Mouse (Mus musculus): ENCODE results near the gene Fhad1. TPM values are rescaled to one million over a fixed set of nuclear protein-coding genes. Genes with fewer than 3 reads are reported as not detected.
A peak's percentile ranks its signal among the peaks of the same experiment; 100 is the strongest.

Fhad1 gene
- polyA plus RNA-seq (2012; ENCODE audit: insufficient read depth, insufficient read length, missing spikeins) = 3.2 and 4.9 TPM in 2 replicates

DNA sequence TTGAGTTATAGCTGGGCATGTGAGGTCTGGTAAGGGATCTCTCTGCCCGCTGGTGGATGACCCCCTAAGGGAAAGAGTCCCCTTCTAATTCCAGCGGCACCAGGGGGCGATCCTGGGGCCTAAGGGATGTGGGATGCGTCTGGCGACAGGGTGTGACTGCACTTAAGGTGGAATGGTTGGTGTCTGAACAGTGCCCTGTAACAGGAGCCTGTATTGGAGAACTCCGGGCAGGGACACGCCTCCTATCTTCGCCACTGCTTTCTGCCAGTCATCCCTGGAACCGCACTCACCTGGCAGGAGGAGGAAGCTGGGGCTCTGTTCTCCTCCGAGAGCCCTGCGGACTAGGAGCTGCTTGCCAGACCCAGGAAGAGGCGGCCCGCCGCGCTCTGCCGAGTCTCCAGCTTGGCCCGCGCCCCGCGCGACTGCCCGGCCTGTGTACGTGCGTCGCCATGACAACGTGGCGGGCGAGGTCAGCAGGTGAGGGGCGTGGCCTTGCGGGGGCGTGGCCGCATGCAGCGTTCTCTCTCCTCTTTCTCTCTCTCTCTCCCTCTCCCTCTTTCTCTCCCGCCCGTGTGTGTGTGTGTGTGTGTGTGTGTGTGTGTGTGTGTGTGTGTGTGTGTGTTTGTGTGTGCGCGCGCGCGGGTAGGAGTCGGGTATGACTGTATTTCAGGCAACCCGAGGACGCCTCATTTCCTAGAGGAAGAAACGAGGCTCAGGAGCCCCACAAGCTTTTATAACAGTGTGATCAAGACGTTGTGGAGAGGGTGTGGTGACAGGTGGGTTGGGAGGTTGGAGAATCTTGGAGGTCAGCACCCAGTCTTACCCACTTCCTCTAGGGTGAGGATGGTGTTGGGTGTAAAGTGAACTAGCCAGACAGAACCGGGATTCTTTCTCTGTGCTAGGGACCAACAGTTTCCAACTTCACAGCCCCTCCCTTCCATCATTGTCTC is at the start of gene Fhad1:
Fhad1 (minus strand) TSS at position 424 of the 950 bp plus-strand sequence.
- TF ChIP-seq CTCF (IDR thresholded peaks at IDR 0.05; ENCODE audit: low read depth, low read length) = no peak
- TF ChIP-seq POLR2A (IDR thresholded peaks at IDR 0.05; ENCODE audit: borderline replicate concordance, low read depth, low read length) = no peak
- Histone ChIP-seq H3K27ac (ENCODE audit: insufficient read depth, low read depth, low read length) (no peak within 1 kb of the TSS), H3K4me1 (ENCODE audit: control insufficient read depth, insufficient read depth, low read length) (peaks cover 20% of the 10 kb centered on the region), H3K4me3 (ENCODE audit: insufficient read depth, low read length) (peak within 1 kb of the TSS; percentile 48)

GRCm38 (mm10) chr4:142063057-142063534 is 48.2 kb upstream of the Fhad1 start:
- Histone ChIP-seq H3K27ac (ENCODE audit: insufficient read depth, low read depth, low read length) (no peak overlapping the region), H3K4me3 (ENCODE audit: insufficient read depth, low read length) (no peak overlapping the region), H3K4me1 (ENCODE audit: control insufficient read depth, insufficient read depth, low read length) (peaks cover 20% of the 10 kb centered on the region)
- no peak for TF ChIP-seq POLR2A (IDR thresholded peaks at IDR 0.05; ENCODE audit: borderline replicate concordance, low read depth, low read length)
- TF ChIP-seq CTCF (IDR thresholded peaks at IDR 0.05; ENCODE audit: low read depth, low read length) = no peak

DNA sequence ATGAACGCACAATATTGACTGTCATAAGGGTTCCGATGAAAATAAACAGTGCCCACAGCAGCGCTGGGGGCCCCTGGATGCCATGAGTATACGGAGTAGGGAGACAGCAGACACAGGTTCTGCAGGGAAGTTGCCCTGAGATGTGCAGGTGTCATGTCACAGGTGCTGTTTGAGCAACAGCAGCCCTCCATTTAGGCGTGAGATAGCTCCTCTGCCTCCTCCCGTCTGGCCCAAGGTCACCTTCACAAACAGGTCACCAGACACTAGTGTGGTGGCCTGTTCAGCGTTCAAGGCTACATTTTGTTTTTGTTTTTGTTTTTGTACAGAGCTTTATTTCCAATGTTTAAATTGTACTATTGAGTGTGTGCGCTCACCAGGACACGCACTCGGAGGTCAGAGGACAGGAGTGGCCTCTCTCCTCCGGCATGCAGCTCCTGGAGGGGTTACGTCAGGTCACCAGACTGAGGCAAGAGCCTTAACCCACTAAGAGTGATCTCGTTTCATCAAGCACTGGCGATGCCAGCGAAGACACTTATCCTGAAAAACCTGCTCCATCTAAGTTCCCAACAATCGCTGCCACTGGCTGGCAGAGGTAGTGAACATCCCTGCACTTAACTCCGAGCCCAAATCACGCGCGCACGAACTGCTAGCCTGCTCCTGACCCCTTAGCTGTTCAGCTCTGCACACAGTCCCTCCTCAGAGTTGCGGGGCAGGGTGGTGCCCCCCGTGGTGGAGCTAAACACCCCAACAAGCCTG is 46.8 kb upstream of the Fhad1 start:
- TF ChIP-seq POLR2A (IDR thresholded peaks at IDR 0.05; ENCODE audit: borderline replicate concordance, low read depth, low read length) (no peak), CTCF (IDR thresholded peaks at IDR 0.05; ENCODE audit: low read depth, low read length) (no peak)
- no peak overlapping the region for H3K4me3 ChIP-seq (ENCODE audit: insufficient read depth, low read length)
- no peak overlapping the region for H3K27ac ChIP-seq (ENCODE audit: insufficient read depth, low read depth, low read length)
- peaks cover 20% of the 10 kb centered on the region for H3K4me1 ChIP-seq (ENCODE audit: control insufficient read depth, insufficient read depth, low read length)

DNA sequence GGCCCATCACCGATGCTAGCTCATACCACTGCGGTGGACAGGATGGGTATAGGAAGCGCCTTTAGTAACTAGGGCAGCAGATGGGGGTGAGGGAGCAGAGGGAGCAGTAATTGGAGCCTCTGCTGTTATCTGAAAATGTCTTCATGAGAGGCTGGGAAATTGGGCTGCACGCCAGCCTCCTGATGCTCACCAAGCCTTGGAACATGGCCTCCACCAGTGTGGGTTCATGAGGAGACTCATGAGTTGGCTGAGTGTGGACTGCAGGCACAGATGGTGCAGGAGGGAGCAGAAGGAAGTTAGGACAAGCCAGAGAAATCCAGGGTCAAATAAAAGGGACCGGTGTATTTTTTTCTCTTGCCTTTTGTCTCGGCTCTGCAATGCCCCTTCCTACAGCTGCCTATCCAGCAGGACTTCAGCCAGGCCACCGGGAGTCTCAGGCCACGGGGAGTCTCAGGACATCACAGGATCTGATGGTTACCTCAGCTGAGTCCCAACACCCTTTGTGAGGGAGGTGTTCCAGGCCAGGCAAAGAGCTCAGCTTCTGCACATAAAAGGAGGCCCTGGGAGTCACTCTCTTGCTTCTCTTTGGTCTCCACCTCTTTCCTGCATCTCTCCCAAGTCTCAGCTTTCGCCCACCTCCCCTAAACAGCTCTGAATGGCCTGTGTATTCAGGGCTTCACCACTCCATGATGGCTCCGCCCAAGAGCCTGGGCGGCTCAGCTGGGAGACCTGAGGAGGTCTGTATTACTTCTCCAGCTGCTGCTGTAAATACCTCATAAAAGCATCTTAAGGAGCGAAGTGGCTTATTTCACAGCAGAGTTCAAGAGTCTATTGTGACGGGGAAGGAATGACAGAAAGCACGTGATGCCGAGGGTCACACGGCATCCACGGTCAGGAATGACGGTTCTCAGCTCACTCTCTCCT is 45.8 kb upstream of the Fhad1 start:
- Histone ChIP-seq H3K4me1 (ENCODE audit: control insufficient read depth, insufficient read depth, low read length) (peaks cover 14% of the 10 kb centered on the region), H3K4me3 (ENCODE audit: insufficient read depth, low read length) (no peak overlapping the region), H3K27ac (ENCODE audit: insufficient read depth, low read depth, low read length) (no peak overlapping the region)
- TF ChIP-seq POLR2A (IDR thresholded peaks at IDR 0.05; ENCODE audit: borderline replicate concordance, low read depth, low read length) = no peak

DNA sequence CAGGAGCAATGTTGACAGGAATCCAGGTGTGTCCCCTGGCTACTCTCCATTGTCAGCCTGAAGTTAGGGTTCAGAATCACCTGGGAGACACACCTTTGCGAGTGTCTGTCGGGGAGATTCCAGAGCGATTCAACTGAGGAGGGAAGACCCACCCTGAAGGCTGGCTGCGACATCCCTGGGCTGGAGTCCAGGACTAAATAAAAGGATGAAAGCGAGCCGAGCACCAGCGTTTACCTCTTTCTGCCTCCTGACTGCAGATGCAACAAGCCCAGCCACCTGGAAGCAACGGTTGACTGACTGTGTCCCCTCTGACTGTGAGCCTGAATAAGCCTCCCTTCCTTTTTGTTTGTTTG is 44.9 kb upstream of the Fhad1 start:
- Histone ChIP-seq H3K4me3 (ENCODE audit: insufficient read depth, low read length) (no peak overlapping the region), H3K4me1 (ENCODE audit: control insufficient read depth, insufficient read depth, low read length) (peaks cover 13% of the 10 kb centered on the region), H3K27ac (ENCODE audit: insufficient read depth, low read depth, low read length) (no peak overlapping the region)
- TF ChIP-seq POLR2A (IDR thresholded peaks at IDR 0.05; ENCODE audit: borderline replicate concordance, low read depth, low read length) (no peak), CTCF (IDR thresholded peaks at IDR 0.05; ENCODE audit: low read depth, low read length) (no peak)

GRCm38 (mm10) chr4:142059113-142059840 is 44.4 kb upstream of the Fhad1 start:
- Histone ChIP-seq H3K4me3 (ENCODE audit: insufficient read depth, low read length) (no peak overlapping the region), H3K27ac (ENCODE audit: insufficient read depth, low read depth, low read length) (no peak overlapping the region), H3K4me1 (ENCODE audit: control insufficient read depth, insufficient read depth, low read length) (peaks cover 18% of the 10 kb centered on the region)
- TF ChIP-seq CTCF (IDR thresholded peaks at IDR 0.05; ENCODE audit: low read depth, low read length) = no peak
- TF ChIP-seq POLR2A (IDR thresholded peaks at IDR 0.05; ENCODE audit: borderline replicate concordance, low read depth, low read length) = no peak

DNA sequence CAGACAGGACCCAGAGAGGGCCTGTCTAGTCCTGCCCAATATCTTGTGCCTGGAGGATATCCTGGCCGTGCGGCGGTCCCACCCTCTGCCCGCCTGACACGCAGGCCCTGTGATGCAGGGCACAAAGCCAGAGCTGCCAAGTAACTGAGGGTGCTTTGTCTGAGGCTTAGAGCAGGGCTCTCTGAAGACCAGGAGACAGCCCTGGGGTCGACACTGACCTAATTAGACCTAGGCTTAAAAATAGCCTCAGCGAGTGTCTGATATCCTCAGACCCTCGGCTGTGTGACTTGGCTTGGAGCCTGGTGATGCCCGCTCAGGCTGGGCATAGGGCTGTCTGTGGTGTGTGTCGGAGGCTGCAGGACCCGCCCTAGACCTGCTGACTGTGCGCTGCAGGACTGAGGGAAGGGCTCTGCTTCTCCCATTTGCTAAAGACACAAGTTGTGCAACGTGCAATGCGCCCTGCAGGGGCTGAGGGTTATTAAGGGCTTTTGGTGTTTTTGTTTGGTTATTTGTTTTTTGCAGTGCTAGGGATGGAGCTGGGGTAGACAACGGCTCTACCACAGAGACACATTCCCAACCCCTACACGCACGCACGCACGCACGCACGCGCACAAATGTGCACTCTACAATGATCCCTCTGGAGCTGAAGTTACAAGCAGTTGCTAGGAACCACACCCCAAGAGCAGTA is 42.8 kb upstream of the Fhad1 start:
- Histone ChIP-seq H3K4me1 (ENCODE audit: control insufficient read depth, insufficient read depth, low read length) (peaks cover 15% of the 10 kb centered on the region), H3K27ac (ENCODE audit: insufficient read depth, low read depth, low read length) (no peak overlapping the region), H3K4me3 (ENCODE audit: insufficient read depth, low read length) (no peak overlapping the region)
- no peak for TF ChIP-seq POLR2A (IDR thresholded peaks at IDR 0.05; ENCODE audit: borderline replicate concordance, low read depth, low read length)
- no peak for TF ChIP-seq CTCF (IDR thresholded peaks at IDR 0.05; ENCODE audit: low read depth, low read length)

GRCm38 (mm10) chr4:142055600-142055999 is 40.7 kb upstream of the Fhad1 start:
- Histone ChIP-seq H3K27ac (ENCODE audit: insufficient read depth, low read depth, low read length) (no peak overlapping the region), H3K4me3 (ENCODE audit: insufficient read depth, low read length) (no peak overlapping the region), H3K4me1 (ENCODE audit: control insufficient read depth, insufficient read depth, low read length) (peaks cover 14% of the 10 kb centered on the region)
- no peak for TF ChIP-seq CTCF (IDR thresholded peaks at IDR 0.05; ENCODE audit: low read depth, low read length)
- TF ChIP-seq POLR2A (IDR thresholded peaks at IDR 0.05; ENCODE audit: borderline replicate concordance, low read depth, low read length) = no peak

All from bone marrow macrophage, adult 2 months (primary cell).